Mouse (Mus musculus): ENCODE measurements at regions not wholly inside any gene's neighbourhood (a gene's known extent, or its start where the extent isn't known, plus 50 kb on each side); places are given as distances from the start of the nearest gene placed in this dataset.
"Not testable (repeated sequence)": the region's sequence is repeated elsewhere in the genome, so short reads cannot be mapped to it uniquely, and the experiment has no call there.

DNA sequence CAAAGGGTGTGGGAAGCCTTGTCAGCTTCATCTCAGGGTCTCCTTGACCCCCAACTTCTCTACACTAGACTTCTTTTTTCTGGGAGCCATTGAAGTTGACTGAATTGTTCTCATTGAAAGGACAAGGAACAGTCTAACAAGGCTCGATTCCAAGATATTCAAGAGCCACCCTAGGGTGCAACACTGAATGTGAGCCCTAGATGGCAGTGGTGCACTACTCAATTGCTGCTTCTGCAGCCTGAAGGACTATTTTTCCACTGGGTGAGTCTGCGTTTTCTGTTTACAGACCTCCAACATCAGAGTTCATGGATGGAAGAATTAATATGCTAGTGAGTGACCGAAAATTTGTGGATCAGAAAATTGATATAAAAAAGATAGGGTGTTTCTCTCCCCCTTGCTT lies 161.5 kb downstream of the Hpcal1 start:
- peak; percentile 27 for DNase-seq

DNA sequence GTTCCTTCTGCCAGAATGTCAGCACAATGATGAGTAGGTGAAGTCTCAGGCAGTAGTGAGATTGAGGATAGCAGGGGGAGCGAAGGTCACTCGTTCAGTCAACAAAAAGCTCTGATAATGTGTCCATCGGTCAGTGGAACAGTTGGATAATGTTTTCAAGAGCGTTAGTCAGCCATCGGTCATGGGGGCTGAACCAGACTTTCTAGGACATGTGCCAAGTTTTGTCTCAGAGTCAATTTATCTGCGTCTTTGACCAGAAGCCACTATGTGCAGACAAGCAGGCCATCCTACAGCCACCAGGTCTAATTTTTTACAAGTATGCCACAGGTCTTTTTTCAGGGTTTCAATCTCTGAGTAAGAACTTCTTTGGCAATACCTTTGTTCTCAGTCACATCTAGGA lies 181.8 kb downstream of the Hpcal1 start:
- not testable (repeated sequence) for DNase-seq

DNA sequence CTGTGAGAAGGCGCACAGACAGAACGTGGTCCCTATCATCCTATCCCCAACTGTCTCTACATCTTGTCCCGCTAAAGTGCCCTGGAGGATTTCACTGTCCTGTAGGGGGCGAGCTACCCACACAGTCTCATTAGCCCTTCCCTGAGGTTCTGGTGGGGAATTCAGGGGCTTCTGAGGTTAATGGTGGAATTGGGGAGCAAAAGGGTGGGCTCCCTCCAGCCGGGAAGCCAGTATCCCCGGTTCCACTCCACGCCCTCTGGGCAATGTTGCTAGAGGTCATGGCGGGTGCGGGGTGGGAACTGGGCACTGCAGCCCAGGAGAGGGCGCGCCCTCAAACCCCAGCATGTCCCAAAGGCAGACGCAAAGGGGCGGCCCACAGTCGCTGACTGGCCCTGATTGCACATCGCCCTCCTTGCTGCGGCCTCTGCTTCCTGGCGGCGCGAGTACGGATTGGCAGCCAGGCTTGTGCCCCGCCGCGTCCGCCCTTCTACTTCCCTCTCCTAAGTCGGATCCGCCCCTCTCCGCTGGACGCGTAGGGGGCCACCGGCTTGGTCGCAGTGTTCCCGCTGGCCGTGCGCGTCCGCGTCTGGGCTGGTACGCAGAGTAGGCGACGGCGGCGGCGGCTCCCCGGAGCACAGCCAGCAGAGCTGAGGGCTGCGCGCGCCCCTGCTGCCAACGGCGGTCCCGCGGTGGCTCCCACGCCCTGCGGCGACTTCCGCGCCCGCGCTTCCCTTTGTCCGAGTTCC lies 190.9 kb downstream of the Hpcal1 start:
- peak; percentile 32 for DNase-seq

DNA sequence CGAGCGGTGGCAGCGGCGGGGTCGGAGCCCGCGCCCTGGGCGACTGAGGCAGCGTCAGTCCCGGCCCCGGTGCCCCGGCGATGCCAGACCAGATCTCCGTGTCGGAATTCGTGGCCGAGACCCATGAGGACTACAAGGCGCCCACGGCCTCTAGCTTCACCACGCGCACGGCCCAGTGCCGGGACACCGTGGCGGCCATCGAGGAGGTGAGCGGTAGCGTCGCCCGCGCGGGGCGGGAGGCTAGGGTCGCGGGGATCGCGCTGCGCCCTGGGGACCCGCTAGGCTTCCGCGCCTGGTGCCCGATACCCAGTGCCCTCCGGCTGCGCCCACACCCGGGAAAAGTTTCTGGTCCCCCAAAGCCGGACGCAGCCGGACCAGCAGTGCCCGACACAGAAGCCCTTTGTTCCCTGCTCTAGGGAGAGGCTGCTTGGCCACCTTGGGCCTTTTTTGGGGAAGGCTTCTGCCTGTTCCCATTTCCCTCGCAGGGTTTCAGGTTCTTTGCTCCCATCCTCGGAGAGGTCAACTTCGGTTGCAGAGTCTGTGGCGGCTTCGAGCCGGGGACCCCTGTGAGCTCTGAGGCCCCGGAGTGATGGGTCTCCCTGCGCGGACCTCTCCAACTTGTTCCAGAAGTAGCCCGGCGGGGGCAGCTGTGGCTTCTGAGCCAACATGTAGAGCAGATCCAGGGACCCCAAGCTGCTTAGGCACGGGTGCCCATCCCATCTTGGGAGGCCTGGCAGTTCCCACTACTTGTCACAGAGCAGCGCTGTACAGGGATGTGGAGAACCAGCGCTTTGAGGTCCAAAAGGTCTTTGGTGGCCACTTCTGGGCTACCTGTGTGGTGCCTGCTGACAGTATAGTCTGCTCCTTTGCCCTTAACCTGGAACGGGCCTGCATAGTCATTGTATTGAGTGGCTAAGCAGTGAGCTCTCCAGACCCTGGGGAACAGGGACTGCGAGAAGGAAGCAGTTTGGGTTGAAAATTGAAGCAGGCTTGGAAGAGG lies 191.8 kb downstream of the Hpcal1 start:
- not testable (repeated sequence) for DNase-seq

DNA sequence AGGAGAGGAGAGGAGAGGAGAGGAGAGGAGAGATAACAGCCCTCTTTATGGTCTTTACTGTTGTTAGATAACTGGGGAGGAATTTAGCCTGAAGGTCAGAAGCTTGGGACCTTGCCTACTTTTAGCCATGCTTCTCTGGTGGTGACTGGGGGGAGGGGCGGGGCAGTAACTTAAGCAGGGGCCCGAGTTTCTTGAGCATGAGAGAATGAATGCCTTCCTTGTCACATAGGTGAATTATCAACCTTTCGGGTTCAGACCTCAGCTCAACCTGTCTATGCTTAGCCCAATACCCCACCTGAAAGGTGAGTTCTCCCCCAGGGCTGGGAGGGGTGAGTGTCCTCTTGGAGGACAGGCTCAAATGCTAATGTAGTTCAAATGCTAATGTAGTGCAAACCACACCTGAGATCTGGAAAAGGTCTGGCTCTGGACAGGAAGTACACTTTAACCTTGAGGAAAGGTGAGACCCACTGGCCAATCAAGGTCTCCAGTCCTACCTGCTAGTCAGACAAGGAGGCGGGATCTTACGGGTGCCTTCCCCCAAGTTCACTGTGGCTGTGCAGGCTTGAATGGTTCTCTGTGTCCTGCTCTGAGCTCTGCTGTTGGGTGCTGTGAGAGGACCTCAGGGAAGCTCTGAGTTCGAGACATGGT lies 201.1 kb downstream of the Hpcal1 start:
- DNase-seq: not testable (repeated sequence)

DNA sequence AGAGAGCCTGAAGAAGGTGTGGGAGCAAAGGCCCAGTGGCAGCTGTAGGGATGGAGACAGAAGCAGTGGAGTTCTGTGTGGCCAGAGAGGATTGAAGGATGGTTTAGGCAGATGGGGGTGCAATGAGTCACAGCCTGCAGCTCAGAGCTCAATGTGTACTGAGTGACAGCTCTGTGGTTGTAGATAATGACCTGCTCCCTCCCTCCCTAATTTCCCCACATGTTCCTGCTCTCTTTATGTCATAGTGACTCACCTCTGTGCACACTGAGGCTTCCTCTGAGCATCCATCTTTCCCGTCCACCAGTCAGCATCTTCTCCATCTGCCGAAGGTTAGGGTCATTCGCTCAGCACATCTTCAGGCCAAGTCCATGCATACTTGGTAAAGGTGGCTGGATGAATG lies 222.4 kb downstream of the Hpcal1 start:
- not testable (repeated sequence) for DNase-seq

Measured in cerebellum, adult 8-10 months (tissue).